Mouse (Mus musculus) neural tube, embryonic 11.5 days (tissue): ENCODE results near the gene Sncg. TPM values are rescaled to one million over a fixed set of nuclear protein-coding genes. Genes with fewer than 3 reads are reported as not detected.
"Not testable (repeated sequence)": the region's sequence is repeated elsewhere in the genome, so short reads cannot be mapped to it uniquely, and the experiment has no call there.

ENCODE experiments used
- ATAC-seq: fragments of 200-750 bp; cut with Nextera tagmentation; 2 replicates; pipeline ENCODE4 v1.8.0; 2017; ENCODE audit warnings: moderate number of reproducible peaks, mild to moderate bottlenecking, moderate TSS enrichment, moderate library complexity; ENCODE audit not compliant: insufficient read depth, low FRiP score, low TSS enrichment
- DNase-seq: peaks from one replicate; pipeline ENCODE4 v3.0.0-alpha.2; 2015; ENCODE audit warnings: low spot score
- H3K27ac ChIP-seq: fragments of 300-500 bp; sonication (generic); 2 replicates; pipeline ENCODE4 v1.5.1; 2014; ENCODE audit warnings: low read depth, mild to moderate bottlenecking, low read length
- H3K27me3 ChIP-seq: fragments of 300-500 bp; sonication (generic); 2 replicates; pipeline ENCODE4 v1.6.1; 2014; ENCODE audit warnings: mild to moderate bottlenecking, low read length, mixed read lengths; ENCODE audit not compliant: control insufficient read depth, insufficient read depth
- H3K36me3 ChIP-seq: fragments of 300-500 bp; sonication (generic); 2 replicates; pipeline ENCODE4 v1.6.1; 2014; ENCODE audit warnings: mild to moderate bottlenecking, low read length, moderate library complexity, mixed read lengths; ENCODE audit not compliant: control insufficient read depth, insufficient read depth
- H3K4me1 ChIP-seq: fragments of 300-500 bp; sonication (generic); 2 replicates; pipeline ENCODE4 v1.6.1; 2014; ENCODE audit warnings: low read length, mixed read lengths; ENCODE audit not compliant: control insufficient read depth, insufficient read depth
- H3K4me2 ChIP-seq: fragments of 300-500 bp; sonication (generic); 2 replicates; pipeline ENCODE4 v1.6.1; 2014; ENCODE audit warnings: low read depth, mild to moderate bottlenecking, moderate library complexity
- H3K4me3 ChIP-seq: fragments of 300-500 bp; sonication (generic); 2 replicates; pipeline ENCODE4 v1.5.1; 2014; ENCODE audit warnings: low read depth, low read length
- H3K9ac ChIP-seq: fragments of 300-500 bp; sonication (generic); 2 replicates; pipeline ENCODE4 v1.6.1; 2014; ENCODE audit warnings: mild to moderate bottlenecking, low read length
- H3K9me3 ChIP-seq: fragments of 300-500 bp; sonication (generic); 2 replicates; pipeline ENCODE4 v1.6.1; 2016; ENCODE audit warnings: low read length; ENCODE audit not compliant: control insufficient read depth
- WGBS: fragments of 180-500 bp; shearing (Covaris S2); extraction: QIAGEN DNeasy Blood & Tissue Kit; methylation state at CpG from one replicate; pipeline ENCODE4 v1.1.7; 2014; 5-methylcytosine and 5-hydroxymethylcytosine counted together
- polyA plus RNA-seq: library from polyadenylated mRNA; unstranded; fragments of >200 nt; fragmentation: Nextera tagmentation; extraction: Ambion mirVana; gene quantifications from 2 replicates; pipeline ENCODE4 v1.2.1, GENCODE M21; 2014

Gene Sncg
- polyA plus RNA-seq, 1 experiment from 2014 or later: 295 TPM

DNA sequence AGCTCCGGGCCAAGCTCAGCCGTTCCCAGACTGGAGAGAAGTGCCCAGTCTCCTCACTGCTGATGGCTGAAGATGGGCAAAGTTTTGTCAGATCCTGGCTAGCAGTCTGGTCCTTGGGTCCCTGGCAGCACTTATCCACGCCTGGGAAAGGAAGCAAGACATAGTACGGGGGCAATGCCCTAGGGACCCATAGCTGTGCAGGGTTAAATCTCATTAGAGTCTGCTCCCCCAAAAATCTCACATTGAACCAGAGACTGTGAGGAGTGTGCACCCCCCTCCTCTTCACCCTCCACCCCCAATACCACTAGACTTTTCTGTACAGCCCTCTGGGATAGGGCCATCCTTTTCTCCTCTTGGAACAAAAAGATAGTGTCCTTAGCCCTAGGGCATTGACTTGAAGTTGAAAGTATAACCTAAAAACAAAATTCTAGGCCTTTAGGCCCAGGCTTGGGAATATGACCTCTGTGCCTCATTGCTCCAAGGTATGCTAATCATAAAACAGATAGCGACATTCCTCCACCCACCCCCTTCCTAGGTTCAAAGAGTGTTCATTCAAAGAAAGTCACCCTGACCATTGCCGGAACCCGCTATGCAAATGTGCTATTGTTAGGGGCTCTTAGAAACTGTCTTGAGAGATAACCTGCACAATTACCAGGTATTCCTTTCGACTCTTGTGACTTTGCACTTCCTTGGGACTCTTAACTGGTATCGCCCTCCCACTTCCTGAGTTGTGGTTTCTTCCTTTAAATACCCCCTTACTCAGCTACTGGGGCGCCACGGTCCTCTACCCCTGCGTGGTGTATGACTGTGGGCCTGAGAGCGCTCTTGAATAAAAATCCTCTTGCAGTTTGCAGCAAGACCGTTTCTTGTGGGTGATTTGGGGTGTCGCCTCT is 10.1 kb downstream of the Sncg start:
- H3K4me2 ChIP-seq: peak overlapping the region; percentile 82
- ATAC-seq: 0 out of 2 replicates have a peak, but pooled peaks have one; percentile 18
- 78% methylated on average over 15 of the region's 15 CpGs for WGBS
- not testable (repeated sequence) for H3K27ac ChIP-seq, H3K9me3 ChIP-seq, H3K4me1 ChIP-seq, H3K27me3 ChIP-seq, H3K36me3 ChIP-seq, DNase-seq
- H3K4me3 ChIP-seq: peak overlapping the region; percentile 38; the same call in 1 of the 2 replicates
- peak overlapping the region; percentile 65 for H3K9ac ChIP-seq

- H3K9me3 ChIP-seq: no peaks in the 10 kb centered on the region
- 2% methylated on average over 32 of the region's 32 CpGs for WGBS
- 0 out of 2 replicates have a peak, but pooled peaks cover 2% of the 10 kb centered on the region for H3K4me1 ChIP-seq
- H3K4me3 ChIP-seq: peak overlapping the region; percentile 38
- DNase-seq (peak; percentile 67), ATAC-seq (peak; percentile 78)
- no peaks in the 10 kb centered on the region for H3K27me3 ChIP-seq
- H3K27ac ChIP-seq: no peak overlapping the region
- peak overlapping the region; percentile 82 for H3K4me2 ChIP-seq
- peak overlapping the region; percentile 65 for H3K9ac ChIP-seq
- no peaks in the 10 kb centered on the region for H3K36me3 ChIP-seq
Measured at GRCm38 (mm10) chr14:34363490-34364253, 10.9 kb downstream of the Sncg start.

DNA sequence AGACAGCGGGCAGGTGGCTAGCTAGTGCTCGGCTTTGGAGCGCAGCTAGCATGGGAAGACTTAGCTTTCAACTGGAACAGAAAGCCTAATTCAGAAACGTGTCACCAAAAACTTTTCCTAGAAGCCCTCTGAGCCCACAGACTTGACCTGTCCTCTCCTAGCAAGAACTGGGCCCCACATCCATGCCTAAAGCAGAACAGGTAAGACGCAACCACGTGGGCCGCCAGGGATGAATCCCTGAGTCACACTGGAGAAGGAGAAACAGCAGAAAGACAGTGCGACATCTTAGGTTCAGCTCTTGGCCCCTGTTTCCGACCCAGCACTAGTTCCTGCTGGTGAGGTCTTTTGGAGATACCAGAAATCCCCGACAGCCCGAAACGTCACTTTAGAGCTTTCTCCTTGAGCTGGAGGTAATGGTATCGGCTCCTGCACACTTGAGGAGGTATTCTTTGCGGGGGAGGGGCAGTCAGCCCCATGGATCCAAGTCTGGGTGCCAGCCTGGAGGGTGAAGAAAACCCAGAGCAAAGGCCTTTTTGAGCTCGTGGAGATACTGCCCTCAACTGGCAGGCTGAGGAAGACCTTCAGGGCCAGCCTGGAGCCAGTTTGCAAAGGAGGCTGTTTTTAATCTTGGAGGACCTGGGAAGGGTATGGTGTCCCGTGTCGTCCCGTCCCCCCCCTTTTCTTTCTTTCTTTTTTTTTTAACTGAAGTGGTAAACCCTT is 11.7 kb downstream of the Sncg start:
- Histone ChIP-seq H3K4me2 (peak overlapping the region; percentile 82), H3K27ac (no peak overlapping the region), H3K9me3 (no peaks in the 10 kb centered on the region), H3K27me3 (no peaks in the 10 kb centered on the region), H3K4me1 (0 out of 2 replicates have a peak, but pooled peaks cover 2% of the 10 kb centered on the region), H3K9ac (peak overlapping the region; percentile 65), H3K4me3 (peak overlapping the region; percentile 38), H3K36me3 (no peaks in the 10 kb centered on the region)
- peak; percentile 42; the same call in 1 of the 2 replicates for ATAC-seq
- DNase-seq: peak; percentile 76
- 30% methylated on average over 18 of the region's 18 CpGs for WGBS

DNA sequence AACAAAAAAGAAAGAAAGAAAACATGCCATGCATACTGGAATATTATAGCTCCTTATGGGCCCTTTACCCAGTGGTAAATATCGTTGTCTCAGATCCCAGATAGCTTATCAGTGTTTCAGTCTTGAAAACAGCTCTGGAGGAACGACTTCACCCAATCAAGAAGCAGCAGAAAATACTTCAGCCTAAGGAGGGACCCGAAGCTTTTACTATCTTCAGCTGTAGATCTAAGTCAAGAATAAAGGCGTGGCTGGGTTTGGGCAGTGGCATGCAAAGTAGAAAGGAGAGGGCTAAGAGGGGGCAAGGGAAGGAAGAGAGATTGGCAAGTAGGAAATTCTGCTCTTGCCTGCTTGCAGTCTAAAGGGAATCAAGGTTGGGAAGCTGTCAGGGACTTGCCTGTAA is 12.5 kb downstream of the Sncg start:
- Histone ChIP-seq H3K27me3 (no peaks in the 10 kb centered on the region), H3K4me2 (no peak overlapping the region), H3K4me1 (0 out of 2 replicates have a peak, but pooled peaks cover 2% of the 10 kb centered on the region), H3K9me3 (no peaks in the 10 kb centered on the region), H3K9ac (no peak overlapping the region), H3K36me3 (no peaks in the 10 kb centered on the region), H3K27ac (no peak overlapping the region), H3K4me3 (no peak overlapping the region)
- no peak for ATAC-seq
- DNase-seq: no peak
- 79% methylated on average over 4 of the region's 4 CpGs for WGBS

GRCm38 (mm10) chr14:34360251-34360650 is 14.3 kb downstream of the Sncg start:
- ATAC-seq (no peak), DNase-seq (no peak)
- Histone ChIP-seq H3K9ac (no peak overlapping the region), H3K27me3 (no peaks in the 10 kb centered on the region), H3K4me3 (no peak overlapping the region), H3K9me3 (no peaks in the 10 kb centered on the region), H3K36me3 (no peaks in the 10 kb centered on the region), H3K4me2 (no peak overlapping the region), H3K27ac (no peak overlapping the region), H3K4me1 (0 out of 2 replicates have a peak, but pooled peaks cover 2% of the 10 kb centered on the region)
- 48% methylated on average over 6 of the region's 6 CpGs for WGBS

DNA sequence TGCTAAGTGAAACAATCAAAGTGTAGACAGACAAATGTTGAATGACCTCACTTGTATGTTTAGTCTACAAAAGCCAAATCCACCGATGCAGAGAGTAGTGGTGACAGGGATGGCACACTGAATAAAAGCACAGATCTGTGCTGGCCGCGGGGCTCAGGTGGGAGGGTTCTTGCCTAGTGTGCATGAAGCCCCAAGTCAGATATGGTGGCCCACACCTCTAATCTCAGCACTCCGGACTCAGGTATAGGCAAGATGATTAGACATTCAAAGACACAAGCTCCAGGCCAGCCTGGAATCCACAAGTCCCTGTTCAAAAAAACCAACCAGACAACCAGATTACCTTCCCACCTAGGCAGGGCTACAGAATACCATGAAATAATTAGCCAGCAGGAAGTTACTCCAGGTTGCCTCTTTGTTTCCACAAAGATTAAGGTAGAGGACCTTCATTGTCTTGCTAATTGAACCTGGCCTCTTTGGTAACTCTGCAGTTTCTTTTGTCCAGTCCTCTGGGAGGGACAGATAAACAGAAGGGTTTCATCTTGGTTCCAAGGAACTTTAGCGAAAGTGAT is 14.8 kb downstream of the Sncg start:
- no peak overlapping the region for H3K27ac ChIP-seq
- H3K4me2 ChIP-seq: no peak overlapping the region
- H3K4me3 ChIP-seq: no peak overlapping the region
- ATAC-seq: no peak
- H3K4me1 ChIP-seq: 0 out of 2 replicates have a peak, but pooled peaks cover 2% of the 10 kb centered on the region
- H3K36me3 ChIP-seq: no peaks in the 10 kb centered on the region
- WGBS: 50% methylated on average over 5 of the region's 5 CpGs
- no peaks in the 10 kb centered on the region for H3K27me3 ChIP-seq
- H3K9me3 ChIP-seq: no peaks in the 10 kb centered on the region
- DNase-seq: no peak
- H3K9ac ChIP-seq: no peak overlapping the region

DNA sequence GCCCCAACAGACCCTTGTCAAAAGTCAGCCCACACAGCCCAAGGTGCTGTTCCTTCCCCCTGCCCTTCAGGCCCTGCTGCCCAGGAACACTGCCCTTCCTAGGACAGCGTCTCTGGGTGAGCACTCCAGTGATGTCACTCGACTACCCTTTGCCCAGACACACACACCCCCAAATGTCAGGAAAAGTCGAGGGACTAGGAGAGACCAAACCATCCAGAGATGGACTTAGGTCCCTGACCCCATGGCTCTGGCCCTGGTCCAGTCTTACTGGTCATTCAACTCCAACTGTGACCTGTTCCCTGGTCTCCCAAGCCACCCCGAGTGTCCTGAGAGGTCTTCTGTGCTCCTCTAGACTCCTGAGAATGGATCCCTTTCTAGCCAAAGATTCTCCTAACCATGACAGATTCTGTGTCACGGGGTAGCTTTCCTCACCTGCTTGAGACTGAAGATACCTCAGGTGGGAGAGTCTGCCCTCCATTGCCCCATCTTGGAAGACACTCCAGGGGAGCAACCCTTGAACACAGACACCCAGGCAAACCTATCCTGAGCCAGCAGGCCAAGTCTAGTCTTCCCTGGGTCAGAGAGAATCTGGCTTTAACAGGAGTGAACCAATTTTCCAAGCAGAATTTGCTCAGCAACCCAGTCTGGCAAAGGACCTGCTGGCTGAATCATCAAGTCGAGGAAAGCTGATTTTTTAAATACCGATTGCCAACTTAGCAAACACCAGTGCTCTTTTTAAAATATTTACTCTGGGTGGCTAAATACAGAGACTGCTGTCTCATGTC is 16.7 kb downstream of the Sncg start:
- Histone ChIP-seq H3K4me3 (no peak overlapping the region), H3K36me3 (no peaks in the 10 kb centered on the region), H3K9me3 (no peaks in the 10 kb centered on the region), H3K27me3 (no peaks in the 10 kb centered on the region), H3K27ac (no peak overlapping the region), H3K4me2 (no peak overlapping the region), H3K9ac (no peak overlapping the region), H3K4me1 (no peaks in the 10 kb centered on the region)
- DNase-seq (no peak), ATAC-seq (no peak)
- WGBS: 86% methylated on average over 7 of the region's 7 CpGs
